Mouse (Mus musculus) gastrocnemius, postnatal 14 days (tissue): ENCODE results near the gene Tgfbrap1. TPM values are rescaled to one million over a fixed set of nuclear protein-coding genes. Genes with fewer than 3 reads are reported as not detected.
"Not testable (repeated sequence)": the region's sequence is repeated elsewhere in the genome, so short reads cannot be mapped to it uniquely, and the experiment has no call there.

ENCODE experiments used
- DNase-seq: peaks from one replicate; pipeline ENCODE4 v3.0.0; 2021; ENCODE audit warnings: mixed read lengths
- intact Hi-C: fragments of 180-260 bp; cut with DNase I; formaldehyde crosslinking; loops from one replicate; pipeline ENCODE4 v1.15.1; 2025; ENCODE audit warnings: low total_unique reads
- microRNA-seq, 2 experiments: library from miRNA; unstranded; fragments of <30 nt; microRNA quantifications; one replicate each; pipeline ENCODE4 v1.2.0; 2021
- total RNA-seq, 2 experiments: library from RNA; stranded (reverse); gene quantifications; 2 replicates each; pipeline ENCODE4 v1.2.3; 2021

The Tgfbrap1 gene
- total RNA-seq, 2 experiments from 2014 or later = 9.1 to 10.3 TPM

- intact Hi-C loops = no loop called here
- no peak for DNase-seq
These were observed 50.6 kb downstream of the Tgfbrap1 start for GRCm38 (mm10) chr1:43047811-43048210.

DNA sequence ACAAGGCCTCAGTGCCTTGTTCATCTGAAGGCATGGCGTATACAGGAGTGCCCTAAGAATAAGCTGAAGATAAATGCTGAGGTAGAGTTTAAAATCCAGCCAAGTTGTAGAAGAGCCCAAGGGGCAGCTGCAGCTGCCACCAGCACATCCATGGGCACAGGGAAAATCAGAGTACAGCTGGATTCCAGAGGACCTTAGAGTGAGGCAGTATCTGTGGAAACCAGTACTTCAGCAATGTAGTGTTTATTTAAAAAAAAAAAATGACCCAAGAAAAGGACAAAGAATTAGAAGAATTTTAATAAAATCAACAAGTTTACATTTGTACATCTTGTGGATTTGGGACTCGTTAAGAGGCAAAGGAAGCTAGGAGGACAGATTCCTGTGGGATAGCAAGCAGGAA lies 51.4 kb downstream of the Tgfbrap1 start:
- no peak for DNase-seq
- intact Hi-C loops = no loop called here

DNA sequence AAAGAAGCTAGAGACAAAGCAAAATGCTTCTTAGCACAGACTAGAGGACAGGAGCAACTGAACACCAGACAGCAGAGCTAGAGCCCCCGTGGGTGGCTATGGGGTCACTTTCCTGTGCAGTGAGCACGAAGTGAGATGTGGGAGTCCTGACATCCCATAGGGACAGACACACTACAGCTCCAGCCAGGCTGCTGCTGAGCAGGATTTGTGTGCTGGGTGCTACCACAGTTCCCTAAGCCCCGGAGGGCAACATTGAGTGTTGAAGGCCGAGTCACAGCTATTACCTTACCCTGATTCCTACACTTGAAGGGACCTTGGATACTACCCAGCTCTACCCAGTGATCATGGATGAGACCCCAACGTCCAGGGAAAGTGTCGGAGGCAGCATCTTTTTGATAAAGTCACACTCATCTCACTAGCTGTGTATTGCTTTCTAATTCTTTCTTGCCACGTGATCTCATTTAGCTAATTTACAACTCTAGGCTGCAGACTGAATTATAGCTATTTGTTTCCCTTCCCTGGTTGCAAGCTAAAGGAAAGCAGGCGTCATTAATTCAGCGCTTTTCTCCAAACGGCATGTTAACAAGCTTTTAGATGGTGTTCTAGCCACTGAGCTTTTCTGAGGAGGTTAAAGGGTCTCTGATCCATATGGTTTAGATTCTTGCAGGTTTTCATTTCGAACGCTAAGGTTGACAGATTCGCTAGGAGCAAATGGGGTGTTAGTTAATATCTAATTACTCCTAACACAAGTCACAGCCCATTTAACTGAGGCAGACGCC lies 53.0 kb downstream of the Tgfbrap1 start:
- no peak for DNase-seq
- intact Hi-C loops = no loop called here

DNA sequence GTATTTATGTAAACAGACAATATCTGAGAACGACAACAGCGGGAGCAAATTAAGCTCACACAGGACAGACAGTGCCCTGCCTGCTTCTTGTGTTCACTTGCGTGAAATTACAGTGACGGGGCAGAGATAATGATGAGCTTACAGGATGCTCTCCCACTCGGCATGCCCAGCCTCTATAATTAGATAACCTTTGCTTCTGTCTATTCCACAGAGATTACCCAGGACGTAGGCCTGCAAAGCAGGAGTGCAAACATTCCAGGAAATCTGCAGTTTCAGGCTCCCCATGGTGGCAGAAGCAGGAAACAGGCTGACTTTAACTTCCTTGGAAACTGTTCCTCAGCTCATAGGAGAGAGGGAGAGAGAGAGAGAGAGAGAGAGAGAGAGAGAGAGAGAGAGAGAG lies 56.2 kb downstream of the Tgfbrap1 start:
- intact Hi-C loops = no loop called here
- no peak for DNase-seq

DNA sequence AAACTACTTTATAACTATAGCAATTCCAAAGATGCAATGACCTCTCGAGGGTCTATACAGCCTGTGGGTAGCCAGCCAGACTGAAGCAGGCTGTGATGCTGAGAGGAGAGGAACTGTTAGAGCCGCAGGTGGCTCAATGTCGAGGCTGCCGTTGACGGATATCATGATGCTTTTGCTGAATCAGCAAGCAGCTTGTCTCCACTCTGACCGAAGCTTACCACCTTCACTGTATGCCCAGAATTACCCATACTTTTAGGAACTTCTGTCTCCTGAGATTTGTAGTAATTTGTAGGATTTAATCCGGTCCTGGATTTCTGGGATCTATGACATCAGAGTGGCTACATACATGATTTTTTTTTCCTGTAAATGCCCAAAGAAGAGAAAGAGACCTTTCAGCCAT lies 62.4 kb downstream of the Tgfbrap1 start:
- intact Hi-C loops = no loop called here
- no peak for DNase-seq

DNA sequence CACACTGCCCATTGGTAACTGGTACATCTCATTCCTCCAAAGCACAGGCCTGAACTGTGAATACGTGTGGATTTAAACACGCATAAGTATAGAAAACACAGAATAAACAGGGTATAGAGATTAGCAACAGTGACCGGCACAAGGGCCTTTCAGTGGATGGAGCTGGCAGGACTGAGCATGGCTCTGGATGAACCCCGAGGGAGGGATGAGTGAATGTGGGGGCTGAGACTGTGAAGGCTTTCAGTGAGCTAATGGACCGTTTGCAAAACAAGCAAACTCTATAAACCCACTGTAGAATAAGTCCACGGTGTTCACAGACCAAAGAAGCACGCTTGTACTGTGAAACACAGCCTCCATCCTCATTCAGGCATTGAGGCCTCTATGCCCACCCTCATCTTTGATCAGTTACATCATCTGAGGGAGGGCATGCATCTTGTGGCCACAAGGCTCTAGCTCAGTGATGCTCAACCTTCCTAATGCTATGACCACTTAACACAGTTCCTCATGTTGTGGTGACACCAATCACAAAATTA lies 83.2 kb downstream of the Tgfbrap1 start:
- intact Hi-C loops, DNase-seq: not testable (repeated sequence)

DNA sequence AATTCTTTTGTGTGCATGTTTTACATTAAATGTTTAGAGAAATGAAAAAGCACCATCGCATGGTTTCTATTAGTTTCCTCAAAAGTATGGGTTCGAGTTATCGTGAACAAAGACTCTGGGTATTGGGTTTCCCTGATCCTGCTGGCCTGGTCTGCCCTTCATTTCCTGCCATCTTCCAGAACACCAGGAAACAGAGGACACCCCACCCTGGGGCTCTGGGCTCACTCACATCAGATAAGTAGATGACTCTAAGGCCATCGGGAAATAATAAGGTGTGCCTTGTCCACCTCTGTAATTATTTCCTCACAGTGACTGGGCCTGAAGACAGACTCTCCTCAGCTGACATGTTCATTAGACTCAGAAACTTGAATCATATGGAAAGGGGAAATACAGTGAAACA lies 88.0 kb downstream of the Tgfbrap1 start:
- no peak for DNase-seq
- intact Hi-C loops = no loop called here

DNA sequence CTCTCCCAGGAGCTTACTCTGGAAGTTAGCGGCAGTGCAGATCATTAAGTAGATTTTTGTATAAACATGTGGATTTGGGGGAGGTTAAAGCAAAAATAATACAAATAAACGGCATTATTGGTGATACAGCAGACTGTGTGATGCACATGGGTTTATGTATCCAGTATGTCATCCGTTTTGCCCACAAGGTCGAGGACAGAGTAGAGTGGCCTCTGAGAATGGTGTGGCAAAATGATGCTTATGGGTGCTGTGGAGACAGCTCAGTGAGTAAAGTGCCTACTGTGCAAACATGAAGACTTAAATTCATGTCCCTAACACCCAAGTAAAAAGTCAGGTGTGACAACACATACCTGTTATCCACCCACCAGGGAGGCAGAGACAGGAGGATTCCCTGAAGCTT lies 91.9 kb downstream of the Tgfbrap1 start:
- DNase-seq = no peak
- intact Hi-C loops = no loop called here

DNA sequence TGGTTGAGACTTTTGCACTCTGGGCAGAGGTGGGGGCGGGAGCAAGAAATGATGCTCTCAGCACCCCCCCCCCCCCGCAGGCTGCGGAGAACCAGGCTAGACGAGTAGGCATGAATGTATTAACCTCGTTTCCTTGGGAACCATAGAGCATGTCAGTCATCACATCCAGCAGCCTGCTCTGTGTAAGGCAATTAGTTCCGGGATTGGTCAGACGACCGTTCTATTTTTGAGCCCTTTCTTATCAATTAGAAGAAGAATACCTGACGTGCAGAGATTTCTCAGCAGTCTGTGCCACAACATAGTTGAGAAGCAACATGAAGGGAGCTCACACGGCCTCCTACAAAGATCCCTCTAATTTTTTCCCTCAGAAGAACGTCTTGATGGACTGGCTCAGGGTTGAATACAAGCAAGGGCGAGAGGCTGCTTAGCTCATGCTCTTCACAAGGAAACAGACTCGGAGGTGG lies 92.4 kb downstream of the Tgfbrap1 start:
- intact Hi-C loops = no loop called here
- DNase-seq = no peak

Small RNA genes within 50 kb of the gene (microRNA-seq; reads per million reads assigned to microRNA genes)
- 0 reads per million in 2 experiments for gene Gm24001

Other genes with a start within 250 kb of the Tgfbrap1 start
- 10 to 100 TPM; 42.5 to 53.9 TPM for gene Mrps9, start 247.4 kb downstream of the Tgfbrap1 start, total RNA-seq
- under 1 TPM in 1 of 2 experiments, not detected in 1; 0.13 TPM for gene Gpr45, start 145.8 kb downstream of the Tgfbrap1 start, total RNA-seq
- 10 to 100 TPM; 10.8 to 10.9 TPM for gene AI597479, start 73 bp upstream of the Tgfbrap1 start, total RNA-seq
- 10 to 100 TPM in 1 of 2 experiments, 1 to 10 TPM in 1; 6.5 to 11.0 TPM for gene Fhl2, start 98.3 kb upstream of the Tgfbrap1 start, total RNA-seq